Mouse (Mus musculus) hindbrain, embryonic 16.5 days (tissue): Measurements from ENCODE around the gene Dpt. TPM values are rescaled to one million over a fixed set of nuclear protein-coding genes. Genes with fewer than 3 reads are reported as not detected.
"Not testable (repeated sequence)": the region's sequence is repeated elsewhere in the genome, so short reads cannot be mapped to it uniquely, and the experiment has no call there.

Experiments used
- ATAC-seq: fragments of 200-750 bp; cut with Nextera tagmentation; 2 replicates; pipeline ENCODE4 v1.8.0; 2017; ENCODE audit warnings: moderate TSS enrichment, moderate library complexity
- H3K27ac ChIP-seq: fragments of 300-500 bp; sonication (generic); 2 replicates; pipeline ENCODE4 v1.5.1; 2014; ENCODE audit warnings: low read depth, mild to moderate bottlenecking, control low read depth, low read length, moderate library complexity
- H3K27me3 ChIP-seq: fragments of 300-500 bp; sonication (generic); replicated peaks from 2 replicates; pipeline ENCODE4 v1.6.1; 2014; ENCODE audit warnings: low read length; ENCODE audit not compliant: control insufficient read depth, insufficient read depth
- H3K36me3 ChIP-seq: fragments of 300-500 bp; sonication (generic); 2 replicates; pipeline ENCODE4 v1.6.1; 2014; ENCODE audit warnings: mild to moderate bottlenecking, low read length, moderate library complexity, mixed read lengths; ENCODE audit not compliant: control insufficient read depth, insufficient read depth
- H3K4me1 ChIP-seq: fragments of 300-500 bp; sonication (generic); 2 replicates; pipeline ENCODE4 v1.6.1; 2014; ENCODE audit warnings: low read depth, low read length; ENCODE audit not compliant: control insufficient read depth, insufficient read depth
- H3K4me2 ChIP-seq: fragments of 300-500 bp; sonication (generic); 2 replicates; pipeline ENCODE4 v1.6.1; 2014; ENCODE audit warnings: mild to moderate bottlenecking, low read length, control low read depth, moderate library complexity
- H3K4me3 ChIP-seq: fragments of 300-500 bp; sonication (generic); 2 replicates; pipeline ENCODE4 v1.5.1; 2014; ENCODE audit warnings: mild to moderate bottlenecking, low read length, control low read depth, moderate library complexity
- H3K9ac ChIP-seq: fragments of 300-500 bp; sonication (generic); 2 replicates; pipeline ENCODE4 v1.6.1; 2014; ENCODE audit warnings: low read depth, mild to moderate bottlenecking, control low read depth, low read length, moderate library complexity
- H3K9me3 ChIP-seq: fragments of 300-500 bp; sonication (generic); 2 replicates; pipeline ENCODE4 v1.6.1; 2014; ENCODE audit warnings: mild to moderate bottlenecking, low read length, moderate library complexity; ENCODE audit not compliant: control insufficient read depth
- WGBS: fragments of 180-500 bp; shearing (Covaris S2); extraction: QIAGEN DNeasy Blood & Tissue Kit; methylation state at CpG from one replicate; pipeline ENCODE4 v1.1.7; 2014; 5-methylcytosine and 5-hydroxymethylcytosine counted together
- polyA plus RNA-seq: library from polyadenylated mRNA; unstranded; fragments of >200 nt; fragmentation: Nextera tagmentation; extraction: Ambion mirVana; gene quantifications from 2 replicates; pipeline ENCODE4 v1.2.1, GENCODE M21; 2015

Gene Dpt
- polyA plus RNA-seq, 1 experiment from 2014 or later, result 3.1 TPM

GRCm38 (mm10) chr1:164787771-164788170 is 8.7 kb upstream of the Dpt start:
- Histone ChIP-seq H3K27me3 (no peaks in the 10 kb centered on the region), H3K4me2 (no peak overlapping the region), H3K4me3 (no peak overlapping the region), H3K9me3 (no peaks in the 10 kb centered on the region), H3K36me3 (no peaks in the 10 kb centered on the region), H3K27ac (no peak overlapping the region), H3K4me1 (no peaks in the 10 kb centered on the region), H3K9ac (0 out of 2 replicates have a peak overlapping the region, but pooled peaks have one; percentile 18)
- WGBS, result 71% methylated on average over 7 of the region's 7 CpGs
- peak; percentile 56; the same call in 1 of the 2 replicates for ATAC-seq

DNA sequence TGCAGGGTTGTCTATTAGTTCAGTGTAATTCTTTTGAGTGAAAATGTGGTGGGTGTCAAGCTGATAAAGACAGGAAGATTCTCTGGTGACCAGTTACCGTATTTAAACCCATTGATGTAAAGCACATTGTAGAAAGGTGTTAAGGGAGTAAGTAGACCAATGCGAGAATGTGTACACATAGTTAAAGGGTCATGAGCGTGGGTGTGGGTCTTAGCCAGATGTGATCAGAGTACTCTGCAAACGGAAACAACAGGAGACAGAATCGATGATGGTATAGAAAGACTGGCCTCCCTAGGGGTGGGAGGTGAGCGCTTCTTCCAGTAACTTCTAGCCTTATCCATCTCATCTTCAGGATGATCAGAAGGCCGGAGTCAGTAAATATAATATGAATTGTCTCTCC is 8.2 kb upstream of the Dpt start:
- no peaks in the 10 kb centered on the region for H3K36me3 ChIP-seq
- no peak overlapping the region for H3K4me2 ChIP-seq
- no peak overlapping the region for H3K27ac ChIP-seq
- no peak for ATAC-seq
- 94% methylated on average over 7 of the region's 7 CpGs for WGBS
- H3K4me1 ChIP-seq, result no peaks in the 10 kb centered on the region
- no peak overlapping the region for H3K4me3 ChIP-seq
- no peaks in the 10 kb centered on the region for H3K27me3 ChIP-seq
- no peaks in the 10 kb centered on the region for H3K9me3 ChIP-seq
- H3K9ac ChIP-seq, result no peak overlapping the region

GRCm38 (mm10) chr1:164790296-164790695 is 6.1 kb upstream of the Dpt start:
- not testable (repeated sequence) for H3K27me3 ChIP-seq, H3K4me2 ChIP-seq, ATAC-seq, H3K27ac ChIP-seq, H3K4me1 ChIP-seq, H3K4me3 ChIP-seq, H3K36me3 ChIP-seq, H3K9ac ChIP-seq, H3K9me3 ChIP-seq
- WGBS, result 91% methylated on average over 12 of the region's 12 CpGs

GRCm38 (mm10) chr1:164793049-164793448 is 3.4 kb upstream of the Dpt start:
- H3K4me3 ChIP-seq, result no peak overlapping the region
- no peak overlapping the region for H3K27ac ChIP-seq
- no peak overlapping the region for H3K9ac ChIP-seq
- H3K4me1 ChIP-seq, result no peaks in the 10 kb centered on the region
- H3K4me2 ChIP-seq, result no peak overlapping the region
- H3K36me3 ChIP-seq, result no peaks in the 10 kb centered on the region
- no peaks in the 10 kb centered on the region for H3K27me3 ChIP-seq
- 79% methylated on average over 4 of the region's 4 CpGs for WGBS
- ATAC-seq, result no peak
- H3K9me3 ChIP-seq, result no peaks in the 10 kb centered on the region

DNA sequence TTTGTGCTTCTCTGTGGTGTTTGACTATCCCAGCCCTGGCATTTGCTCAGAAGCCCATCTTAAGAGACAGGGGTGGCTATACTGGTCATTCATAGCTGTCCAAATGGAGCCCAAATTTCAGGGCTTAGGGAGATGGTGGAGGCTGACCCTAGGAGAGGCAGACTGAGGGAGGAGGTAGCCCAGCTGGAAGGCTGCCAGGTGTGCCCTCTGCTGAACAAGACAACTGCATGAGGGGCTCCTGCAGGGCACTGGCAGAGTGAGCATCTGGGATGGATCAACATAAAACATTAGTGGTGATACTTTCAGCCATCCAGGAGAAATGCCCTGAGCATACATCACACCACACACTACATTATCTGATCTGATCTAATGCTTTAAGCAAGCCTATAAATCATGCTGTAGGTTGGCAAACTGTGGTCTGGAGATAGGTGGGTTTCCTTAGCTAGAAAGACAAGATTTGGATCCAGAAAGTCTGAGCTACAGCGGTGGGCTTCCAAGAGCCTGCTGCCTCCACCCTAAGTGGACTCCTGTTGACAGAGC is 1.4 kb downstream of the Dpt start:
- no peaks in the 10 kb centered on the region for H3K4me1 ChIP-seq
- no peak overlapping the region for H3K9ac ChIP-seq
- H3K27me3 ChIP-seq, result no peaks in the 10 kb centered on the region
- no peak for ATAC-seq
- H3K36me3 ChIP-seq, result no peaks in the 10 kb centered on the region
- H3K27ac ChIP-seq, result no peak overlapping the region
- H3K9me3 ChIP-seq, result no peaks in the 10 kb centered on the region
- H3K4me2 ChIP-seq, result no peak overlapping the region
- 88% methylated on average over 1 of the region's 1 CpGs for WGBS
- no peak overlapping the region for H3K4me3 ChIP-seq

DNA sequence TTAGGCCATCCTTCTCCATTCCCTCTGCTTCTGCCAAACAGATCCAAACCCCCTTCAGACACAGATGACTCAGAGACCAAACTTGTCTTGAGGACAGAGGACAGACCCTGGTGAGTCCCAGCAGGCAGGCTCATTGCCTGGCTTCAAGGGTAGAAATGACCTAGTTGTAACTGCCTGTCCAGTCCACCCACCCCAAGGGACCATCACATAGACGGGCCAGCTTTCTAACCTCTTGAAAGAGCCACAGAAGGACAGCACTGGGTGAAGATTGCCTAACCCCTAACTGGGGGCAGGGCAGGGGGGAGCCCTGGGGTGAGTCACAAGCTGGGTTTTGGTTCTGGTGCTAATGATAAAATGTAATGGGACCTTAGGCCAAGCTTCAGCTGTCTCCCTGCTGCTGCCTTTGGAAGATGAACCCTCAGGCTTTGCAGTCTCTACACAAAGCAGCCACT is 2.1 kb downstream of the Dpt start:
- H3K4me1 ChIP-seq, result no peaks in the 10 kb centered on the region
- no peaks in the 10 kb centered on the region for H3K36me3 ChIP-seq
- no peak overlapping the region for H3K4me2 ChIP-seq
- no peak overlapping the region for H3K9ac ChIP-seq
- H3K4me3 ChIP-seq, result no peak overlapping the region
- no peaks in the 10 kb centered on the region for H3K27me3 ChIP-seq
- H3K9me3 ChIP-seq, result no peaks in the 10 kb centered on the region
- no peak; the same call in 1 of the 2 replicates for ATAC-seq
- 50% methylated on average over 1 of the region's 1 CpGs for WGBS
- H3K27ac ChIP-seq, result no peak overlapping the region

DNA sequence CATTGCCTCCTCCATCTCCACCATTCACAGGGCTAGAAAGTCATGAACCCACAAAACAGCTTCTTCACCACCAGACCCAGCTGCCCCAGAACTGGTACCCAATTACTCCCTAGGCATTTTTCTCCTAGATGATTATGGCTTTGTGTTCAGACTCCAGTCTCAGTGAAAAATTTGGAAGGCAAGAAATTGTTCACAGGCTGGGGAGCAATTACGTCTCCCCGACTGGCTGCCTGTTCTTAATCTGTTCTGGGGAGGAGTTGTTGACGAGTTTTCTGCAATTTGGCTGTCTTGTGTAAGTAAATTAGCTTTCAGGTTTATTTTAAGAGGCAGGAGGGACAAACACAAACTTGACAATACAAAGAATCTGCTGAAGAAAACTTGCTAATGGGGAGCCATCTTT is 2.7 kb downstream of the Dpt start:
- 64% methylated on average over 3 of the region's 3 CpGs for WGBS
- Histone ChIP-seq H3K9ac (no peak overlapping the region), H3K36me3 (no peaks in the 10 kb centered on the region), H3K27me3 (no peaks in the 10 kb centered on the region), H3K9me3 (no peaks in the 10 kb centered on the region), H3K4me3 (no peak overlapping the region), H3K4me1 (no peaks in the 10 kb centered on the region), H3K4me2 (no peak overlapping the region), H3K27ac (no peak overlapping the region)
- no peak for ATAC-seq

GRCm38 (mm10) chr1:164804277-164804676 is 7.8 kb downstream of the Dpt start:
- Histone ChIP-seq H3K36me3 (no peaks in the 10 kb centered on the region), H3K4me1 (no peaks in the 10 kb centered on the region), H3K4me2 (no peak overlapping the region), H3K9me3 (no peaks in the 10 kb centered on the region), H3K27me3 (no peaks in the 10 kb centered on the region), H3K27ac (no peak overlapping the region), H3K4me3 (no peak overlapping the region), H3K9ac (no peak overlapping the region)
- peak; percentile 73 for ATAC-seq
- WGBS, result 61% methylated on average over 11 of the region's 11 CpGs

- Histone ChIP-seq H3K9ac (no peak overlapping the region), H3K4me1 (no peaks in the 10 kb centered on the region), H3K4me2 (no peak overlapping the region), H3K4me3 (no peak overlapping the region), H3K27me3 (no peaks in the 10 kb centered on the region), H3K36me3 (no peaks in the 10 kb centered on the region), H3K9me3 (no peaks in the 10 kb centered on the region), H3K27ac (no peak overlapping the region)
- peak; percentile 64 for ATAC-seq
- 64% methylated on average over 10 of the region's 10 CpGs for WGBS
Measured at GRCm38 (mm10) chr1:164804751-164805435, 8.4 kb downstream of the Dpt start.
